In genomic region chr9:70263735-70264134, GRCm38 (mm10) we compare ENCODE assay signal across 10 mouse cellular contexts. TPM values are rescaled to one million over a fixed set of nuclear protein-coding genes. Genes with fewer than 3 reads are reported as not detected.
DNase-seq lines count a peak whose midpoint lies in the region; ATAC-seq and TF ChIP-seq lines count a peak whose summit lies in the region.
"Had no signal": no experiment of that assay in that cellular context is flagged by ENCODE, and none has a peak within 500 bp of the region (broad histone marks: within the 10 kb centered on the region; RNA-seq: fewer than 3 reads in every experiment).

No protein-coding gene starts in this region.

- TF ChIP-seq CTCF in forebrain, postnatal 0 days (IDR thresholded peaks at IDR 0.05; ENCODE audit: low read depth) = no peak

- H3K4me2 ChIP-seq in forebrain, postnatal 0 days (ENCODE audit: low read depth) = no peak overlapping the region
- no peak overlapping the region for H3K4me2 ChIP-seq in forebrain, embryonic 16.5 days (ENCODE audit: low read length)
- H3K4me2 ChIP-seq in embryonic facial prominence, embryonic 11.5 days (ENCODE audit: low read depth, low read length) = no peak overlapping the region
- H3K4me2 ChIP-seq in heart, embryonic 14.5 days (ENCODE audit: low read length) = peak overlapping the region; percentile 57
- H3K4me2 ChIP-seq: neural tube, embryonic 12.5 days had no signal

- no peak for DNase-seq in forebrain, postnatal 0 days
- no peak for DNase-seq in embryonic facial prominence, embryonic 11.5 days (ENCODE audit: low spot score)
- DNase-seq in kidney, postnatal 4 days = peak; percentile 41 to 61
- DNase-seq in adrenal gland, adult 8-10 months = no peak
- no peak for DNase-seq in cerebellum, adult 11 months
- no peak for DNase-seq in layer of hippocampus, postnatal 36 days

- no peaks in the 10 kb centered on the region for H3K36me3 ChIP-seq in forebrain, postnatal 0 days (ENCODE audit: insufficient read depth)
- H3K36me3 ChIP-seq in forebrain, embryonic 16.5 days (ENCODE audit: control insufficient read depth, insufficient read depth) = no peaks in the 10 kb centered on the region
- no peaks in the 10 kb centered on the region for H3K36me3 ChIP-seq in embryonic facial prominence, embryonic 11.5 days (replicated peaks; ENCODE audit: control insufficient read depth, insufficient read depth, low read depth, low read length)
- no peaks in the 10 kb centered on the region for H3K36me3 ChIP-seq in heart, embryonic 14.5 days (ENCODE audit: control insufficient read depth, insufficient read depth, low read length)
- H3K36me3 ChIP-seq: neural tube, embryonic 12.5 days had no signal

- H3K27ac ChIP-seq in forebrain, postnatal 0 days (ENCODE audit: low read depth, low read length) = no peak overlapping the region
- no peak overlapping the region for H3K27ac ChIP-seq in forebrain, embryonic 16.5 days (ENCODE audit: low read length)
- H3K27ac ChIP-seq in embryonic facial prominence, embryonic 11.5 days (replicated peaks; ENCODE audit: low read depth, low read length) = no peak overlapping the region
- H3K27ac ChIP-seq in heart, embryonic 14.5 days (replicated peaks in 1 of 2; ENCODE audit: control insufficient read depth in 1 of 2, insufficient read depth in 1 of 2, low read depth in 2 of 2, low read length in 2 of 2) = peak overlapping the region; percentile 38 to 59; a peak in 3 of 4 replicates
- H3K27ac ChIP-seq: neural tube, embryonic 12.5 days had no signal

- no peaks in the 10 kb centered on the region for H3K4me1 ChIP-seq in forebrain, postnatal 0 days (ENCODE audit: insufficient read depth)
- peaks cover 8% of the 10 kb centered on the region; the same call in 1 of the 2 replicates for H3K4me1 ChIP-seq in forebrain, embryonic 16.5 days (replicated peaks; ENCODE audit: control insufficient read depth, insufficient read depth, low read length)
- H3K4me1 ChIP-seq in embryonic facial prominence, embryonic 11.5 days (ENCODE audit: control insufficient read depth, insufficient read depth, low read length) = peaks cover 10% of the 10 kb centered on the region
- peaks cover 26 to 42% of the 10 kb centered on the region in 2 experiments for H3K4me1 ChIP-seq in heart, embryonic 14.5 days (ENCODE audit: control insufficient read depth in 2 of 2, insufficient read depth in 2 of 2, low read length in 2 of 2)

- no peak overlapping the region for H3K9ac ChIP-seq in forebrain, postnatal 0 days
- no peak overlapping the region for H3K9ac ChIP-seq in forebrain, embryonic 16.5 days (replicated peaks; ENCODE audit: low read depth, low read length)
- peak overlapping the region; percentile 6 for H3K9ac ChIP-seq in embryonic facial prominence, embryonic 11.5 days (replicated peaks; ENCODE audit: low read length)
- H3K9ac ChIP-seq in heart, embryonic 14.5 days (ENCODE audit: low read length) = peak overlapping the region; percentile 30; the same call in 1 of the 2 replicates
- H3K9ac ChIP-seq: neural tube, embryonic 12.5 days had no signal

- 46% methylated on average over 7 of the region's 7 CpGs for WGBS in forebrain, postnatal 0 days
- WGBS in forebrain, embryonic 16.5 days = 44% methylated on average over 7 of the region's 7 CpGs
- WGBS in embryonic facial prominence, embryonic 11.5 days = 37% methylated on average over 7 of the region's 7 CpGs
- WGBS in heart, embryonic 14.5 days = 14% methylated on average over 7 of the region's 7 CpGs

- ATAC-seq in forebrain, postnatal 0 days = peak; percentile 48; the same call in 1 of the 2 replicates
- ATAC-seq in forebrain, embryonic 16.5 days = no peak
- no peak for ATAC-seq in embryonic facial prominence, embryonic 11.5 days (replicated peaks; ENCODE audit: insufficient number of reproducible peaks, low FRiP score, low TSS enrichment, low read depth)
- no peak for ATAC-seq in heart, embryonic 14.5 days (ENCODE audit: insufficient number of reproducible peaks, insufficient read depth, low FRiP score, low read depth)
- ATAC-seq: forebrain, embryonic 14.5 days had no signal

- H3K27me3 ChIP-seq in forebrain, postnatal 0 days (ENCODE audit: insufficient read depth, low read length) = no peaks in the 10 kb centered on the region
- H3K27me3 ChIP-seq in forebrain, embryonic 16.5 days (replicated peaks; ENCODE audit: control insufficient read depth, insufficient read depth, low read length) = no peaks in the 10 kb centered on the region
- no peaks in the 10 kb centered on the region for H3K27me3 ChIP-seq in embryonic facial prominence, embryonic 11.5 days (ENCODE audit: control insufficient read depth, insufficient read depth, low read length)
- H3K27me3 ChIP-seq in heart, embryonic 14.5 days (ENCODE audit: control insufficient read depth, insufficient read depth, low read length) = no peaks in the 10 kb centered on the region
- H3K27me3 ChIP-seq: neural tube, embryonic 12.5 days had no signal

- no peaks in the 10 kb centered on the region for H3K9me3 ChIP-seq in forebrain, postnatal 0 days (ENCODE audit: low read length)
- no peaks in the 10 kb centered on the region for H3K9me3 ChIP-seq in forebrain, embryonic 16.5 days (ENCODE audit: control insufficient read depth, low read length)
- no peaks in the 10 kb centered on the region for H3K9me3 ChIP-seq in embryonic facial prominence, embryonic 11.5 days (replicated peaks; ENCODE audit: control insufficient read depth, low read length)
- no peaks in the 10 kb centered on the region for H3K9me3 ChIP-seq in heart, embryonic 14.5 days (ENCODE audit: control insufficient read depth, low read length)
- H3K9me3 ChIP-seq: neural tube, embryonic 12.5 days had no signal

- no peak overlapping the region for H3K4me3 ChIP-seq in forebrain, postnatal 0 days (ENCODE audit: low read depth, low read length)
- H3K4me3 ChIP-seq in forebrain, embryonic 16.5 days (replicated peaks; ENCODE audit: low read length) = no peak overlapping the region
- H3K4me3 ChIP-seq in embryonic facial prominence, embryonic 11.5 days (ENCODE audit: low read depth, low read length) = no peak overlapping the region
- no peak overlapping the region for H3K4me3 ChIP-seq in heart, embryonic 14.5 days (ENCODE audit: control insufficient read depth in 1 of 2, insufficient read depth in 1 of 2, low read depth in 1 of 2, low read length in 2 of 2)
- H3K4me3 ChIP-seq: neural tube, embryonic 12.5 days had no signal

RNA-seq across cellular contexts. Expression of gene Myo1e, which starts 56.6 kb away (rescaled TPM):
- total RNA-seq in forebrain, postnatal 0 days (2014; rRNA removed) = 4.6 and 6.2 TPM in 2 replicates
- polyA plus RNA-seq in forebrain, postnatal 0 days (2015; fragmentation: Nextera tagmentation; extraction: Ambion mirVana) = 2.2 and 3.6 TPM in 2 replicates
- 5.8 and 7.2 TPM in 2 replicates for polyA plus RNA-seq in forebrain, embryonic 16.5 days (2015; fragmentation: Nextera tagmentation; extraction: Ambion mirVana)
- 13.0 and 14.8 TPM in 2 replicates for polyA plus RNA-seq in embryonic facial prominence, embryonic 11.5 days (2014; fragmentation: Nextera tagmentation; extraction: Ambion mirVana)
- polyA plus RNA-seq in heart, embryonic 14.5 days (2014; fragmentation: Nextera tagmentation; extraction: Ambion mirVana) = 11.2 and 11.3 TPM in 2 replicates
- 10 to 100 TPM; 23.3 to 30.4 (median 30.2) TPM for total RNA-seq in adrenal gland, adult 8-10 months (2022)
- total RNA-seq in layer of hippocampus, postnatal 36 days (2021) = 1 to 10 TPM; 8.0 to 8.1 TPM

Comparison
In these comparisons a context has a peak if more than half of its experiments do, and no peak if none do; other contexts are left out.
1. DNase-seq: peak in kidney, postnatal 4 days (2 of 2); none in forebrain, postnatal 0 days (single experiment), embryonic facial prominence, embryonic 11.5 days (single experiment), adrenal gland, adult 8-10 months (single experiment), cerebellum, adult 11 months (single experiment) and layer of hippocampus, postnatal 36 days (0 of 2).
2. H3K27ac ChIP-seq: peak in heart, embryonic 14.5 days (2 of 2); none in forebrain, postnatal 0 days (single experiment), forebrain, embryonic 16.5 days (single experiment) and embryonic facial prominence, embryonic 11.5 days (single experiment).
3. H3K9ac ChIP-seq: peak in embryonic facial prominence, embryonic 11.5 days (single experiment) and heart, embryonic 14.5 days (single experiment); none in forebrain, postnatal 0 days (single experiment) and forebrain, embryonic 16.5 days (single experiment).